Mouse (Mus musculus): Measurements from ENCODE around the gene Cacna1f. TPM values are rescaled to one million over a fixed set of nuclear protein-coding genes. Genes with fewer than 3 reads are reported as not detected.

The Cacna1f gene
- polyA plus RNA-seq, 1 experiment from 2014 or later, result 0.04 TPM

Other genes starting within 250 kb of the Cacna1f start
- 0.99 and 1.0 TPM in 2 replicates for gene Usp27x, start 231.3 kb upstream of the Cacna1f start, polyA plus RNA-seq (2015; fragmentation: Nextera tagmentation; extraction: Ambion mirVana)
- gene Foxp3, start 33.4 kb upstream of the Cacna1f start, polyA plus RNA-seq (2015; fragmentation: Nextera tagmentation; extraction: Ambion mirVana), result 0.08 and 0.09 TPM in 2 replicates
- gene Ppp1r3f, start 32.8 kb upstream of the Cacna1f start, polyA plus RNA-seq (2015; fragmentation: Nextera tagmentation; extraction: Ambion mirVana), result 1.6 and 2.3 TPM in 2 replicates
- 27.9 and 29.6 TPM in 2 replicates for gene Ccdc22, start 1.6 kb upstream of the Cacna1f start, polyA plus RNA-seq (2015; fragmentation: Nextera tagmentation; extraction: Ambion mirVana)
- gene Syp, start 31.4 kb downstream of the Cacna1f start, polyA plus RNA-seq (2015; fragmentation: Nextera tagmentation; extraction: Ambion mirVana), result 0.93 and 1.4 TPM in 2 replicates
- 9.6 and 10.0 TPM in 2 replicates for gene Prickle3, start 50.2 kb downstream of the Cacna1f start, polyA plus RNA-seq (2015; fragmentation: Nextera tagmentation; extraction: Ambion mirVana)
- 108 and 114 TPM in 2 replicates for gene Plp2, start 64.3 kb downstream of the Cacna1f start, polyA plus RNA-seq (2015; fragmentation: Nextera tagmentation; extraction: Ambion mirVana)
- gene Magix, start 74.2 kb downstream of the Cacna1f start, polyA plus RNA-seq (2015; fragmentation: Nextera tagmentation; extraction: Ambion mirVana), result 0.22 and 0.40 TPM in 2 replicates
- gene Gpkow, start 90.0 kb downstream of the Cacna1f start, polyA plus RNA-seq (2015; fragmentation: Nextera tagmentation; extraction: Ambion mirVana), result 40.8 and 42.6 TPM in 2 replicates
- gene Wdr45, start 107.2 kb downstream of the Cacna1f start, polyA plus RNA-seq (2015; fragmentation: Nextera tagmentation; extraction: Ambion mirVana), result 32.0 and 36.1 TPM in 2 replicates
- gene Gm45208, start 115.2 kb downstream of the Cacna1f start, polyA plus RNA-seq (2015; fragmentation: Nextera tagmentation; extraction: Ambion mirVana), result 0.48 and 0.78 TPM in 2 replicates
- 84.1 and 85.0 TPM in 2 replicates for gene Praf2, start 121.4 kb downstream of the Cacna1f start, polyA plus RNA-seq (2015; fragmentation: Nextera tagmentation; extraction: Ambion mirVana)
- gene Ccdc120, start 143.8 kb downstream of the Cacna1f start, polyA plus RNA-seq (2015; fragmentation: Nextera tagmentation; extraction: Ambion mirVana), result 17.5 and 22.1 TPM in 2 replicates
- gene Tfe3, start 155.5 kb downstream of the Cacna1f start, polyA plus RNA-seq (2015; fragmentation: Nextera tagmentation; extraction: Ambion mirVana), result 26.4 and 27.6 TPM in 2 replicates
- 42.0 and 47.3 TPM in 2 replicates for gene Gripap1, start 182.7 kb downstream of the Cacna1f start, polyA plus RNA-seq (2015; fragmentation: Nextera tagmentation; extraction: Ambion mirVana)
- gene Kcnd1, start 215.2 kb downstream of the Cacna1f start, polyA plus RNA-seq (2015; fragmentation: Nextera tagmentation; extraction: Ambion mirVana), result 0.94 and 1.7 TPM in 2 replicates
- gene Otud5, start 234.3 kb downstream of the Cacna1f start, polyA plus RNA-seq (2015; fragmentation: Nextera tagmentation; extraction: Ambion mirVana), result 45.4 and 49.8 TPM in 2 replicates

All from limb, embryonic 13.5 days (tissue).